Mouse (Mus musculus): Measurements from ENCODE around the gene Nckap1.
"Not testable (repeated sequence)": the region's sequence is repeated elsewhere in the genome, so short reads cannot be mapped to it uniquely, and the experiment has no call there.

Nckap1 gene

GRCm38 (mm10) chr2:80560773-80561172 lies 20.4 kb downstream of the Nckap1 start:
- DNase-seq (ENCODE audit: low read depth, low spot score): no peak

- no peak for DNase-seq (ENCODE audit: low read depth, low spot score)
Measured at GRCm38 (mm10) chr2:80559655-80560054, 21.5 kb downstream of the Nckap1 start.

GRCm38 (mm10) chr2:80554442-80554841 lies 26.7 kb downstream of the Nckap1 start:
- no peak for DNase-seq (ENCODE audit: low read depth, low spot score)

- DNase-seq (ENCODE audit: low read depth, low spot score): no peak
Measured at GRCm38 (mm10) chr2:80549704-80550103, 31.5 kb downstream of the Nckap1 start.

DNA sequence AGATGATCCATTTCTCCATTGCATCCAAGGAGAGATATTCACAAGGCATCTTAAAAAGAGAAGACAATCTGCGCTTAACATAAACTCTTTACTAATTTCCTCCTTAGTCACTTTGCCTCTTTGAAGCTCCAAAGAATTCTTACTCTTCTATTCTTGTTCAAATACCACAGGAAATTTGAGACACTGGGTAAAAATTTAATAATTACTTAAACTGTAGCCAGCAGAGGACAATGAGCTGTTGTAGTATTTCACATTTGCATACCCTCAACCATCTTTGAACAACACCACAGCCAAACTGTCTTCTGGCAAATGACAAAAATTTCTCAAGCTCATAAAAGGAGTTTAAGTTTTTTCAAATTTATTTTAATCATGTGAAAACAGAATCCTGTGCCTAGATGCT lies 33.3 kb downstream of the Nckap1 start:
- no peak for DNase-seq (ENCODE audit: low read depth, low spot score)

GRCm38 (mm10) chr2:80542801-80543200 lies 38.4 kb downstream of the Nckap1 start:
- DNase-seq (ENCODE audit: low read depth, low spot score): no peak

- no peak for DNase-seq (ENCODE audit: low read depth, low spot score)
Measured at GRCm38 (mm10) chr2:80537156-80537555, 44.0 kb downstream of the Nckap1 start.

- no peak for DNase-seq (ENCODE audit: low read depth, low spot score)
Measured at GRCm38 (mm10) chr2:80536608-80537007, 44.6 kb downstream of the Nckap1 start.

DNA sequence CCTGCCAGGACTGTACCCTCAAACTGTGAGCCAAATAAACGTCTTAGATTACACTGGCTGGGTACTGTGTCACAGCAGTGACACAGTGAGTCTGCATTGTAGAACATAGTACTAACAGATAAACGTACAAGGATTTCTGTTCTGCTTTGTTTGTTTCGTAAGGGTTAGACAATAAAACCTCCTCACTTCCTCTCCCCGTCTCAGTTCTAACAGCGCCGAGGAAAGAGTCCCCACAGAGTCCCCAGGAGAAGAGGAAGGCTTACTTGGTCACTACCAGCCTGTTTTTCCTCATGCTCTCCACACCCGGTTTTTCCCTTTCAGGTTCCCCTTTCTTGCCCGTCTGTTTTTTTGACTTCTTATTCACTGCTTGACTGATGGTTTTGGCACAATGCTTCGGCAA lies 56.9 kb downstream of the Nckap1 start:
- DNase-seq (ENCODE audit: low read depth, low spot score): no peak

DNA sequence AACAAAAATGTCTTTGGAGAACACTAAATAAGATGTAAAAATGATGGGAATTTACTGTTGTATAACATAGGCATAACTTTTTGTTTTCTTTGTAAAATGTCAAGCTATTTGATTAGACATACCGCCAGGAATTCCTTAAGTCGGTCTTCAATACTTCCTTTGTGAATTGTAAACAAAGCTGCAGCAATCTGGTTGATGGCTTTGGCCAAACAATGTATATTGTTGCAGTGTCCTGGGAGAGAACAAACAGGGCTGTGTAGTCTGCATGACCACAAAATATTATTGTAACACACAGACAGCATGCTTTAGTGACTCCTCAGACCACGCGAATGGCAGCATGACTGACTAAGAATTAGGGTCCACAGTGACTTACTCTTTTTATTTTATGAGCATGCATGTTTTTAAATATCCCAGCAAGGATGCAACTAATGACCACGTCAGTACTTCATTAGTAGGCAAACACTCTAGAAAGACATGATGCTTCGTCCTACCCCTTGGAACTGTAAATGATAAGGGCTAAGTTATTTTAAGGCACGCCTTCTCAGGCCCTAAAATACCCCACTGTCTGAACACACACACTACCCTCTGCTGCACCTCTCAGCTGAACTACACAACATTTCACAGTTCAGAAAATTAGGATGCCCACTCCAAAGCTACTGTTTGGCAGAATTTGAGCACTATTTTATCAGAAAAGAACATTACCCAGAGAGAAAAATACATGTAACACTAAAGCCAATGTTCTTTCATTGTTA lies 75.0 kb downstream of the Nckap1 start:
- DNase-seq (ENCODE audit: low read depth, low spot score): no peak

DNA sequence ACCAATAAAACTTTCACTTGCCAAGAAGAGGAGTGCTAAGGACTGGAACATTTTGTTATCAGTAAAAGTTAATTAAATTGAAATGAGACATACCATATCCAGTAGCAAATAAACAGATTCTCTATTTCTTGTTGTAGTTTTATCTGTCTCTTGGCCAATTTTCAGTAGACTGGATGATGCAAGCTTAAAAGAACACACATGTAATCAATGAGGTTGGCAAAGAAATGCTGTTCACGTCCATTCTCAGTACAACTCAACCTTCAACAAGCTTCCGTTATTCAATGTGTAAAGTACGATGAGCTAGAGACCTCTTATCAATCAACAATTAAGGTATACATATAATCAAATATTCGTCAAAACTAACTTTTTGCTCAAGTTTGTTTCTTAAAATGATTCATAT lies 79.0 kb downstream of the Nckap1 start:
- no peak for DNase-seq (ENCODE audit: low read depth, low spot score)

DNA sequence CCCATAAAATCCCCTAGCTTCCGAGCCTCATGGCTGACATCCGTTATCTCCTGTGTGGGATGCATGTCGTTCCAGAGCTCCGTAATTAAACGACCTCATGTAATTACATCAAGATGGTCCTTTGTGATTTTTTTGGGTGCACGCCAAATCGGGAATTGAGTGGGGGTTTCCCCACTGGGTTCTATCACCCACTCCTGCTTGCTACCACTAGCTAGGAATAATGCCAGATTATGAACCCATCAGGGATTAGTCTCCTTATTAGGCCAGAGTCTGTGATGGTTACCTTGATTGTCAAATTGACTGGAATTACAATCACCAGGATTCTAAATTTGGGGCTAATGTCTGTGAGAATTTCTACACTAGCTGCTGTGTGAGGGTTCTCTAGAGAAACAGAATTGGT lies 85.9 kb downstream of the Nckap1 start:
- not testable (repeated sequence) for DNase-seq (ENCODE audit: low read depth, low spot score)

- DNase-seq (ENCODE audit: low read depth, low spot score): peak; percentile 27
Measured at GRCm38 (mm10) chr2:80486851-80487250, 94.3 kb downstream of the Nckap1 start.

DNA sequence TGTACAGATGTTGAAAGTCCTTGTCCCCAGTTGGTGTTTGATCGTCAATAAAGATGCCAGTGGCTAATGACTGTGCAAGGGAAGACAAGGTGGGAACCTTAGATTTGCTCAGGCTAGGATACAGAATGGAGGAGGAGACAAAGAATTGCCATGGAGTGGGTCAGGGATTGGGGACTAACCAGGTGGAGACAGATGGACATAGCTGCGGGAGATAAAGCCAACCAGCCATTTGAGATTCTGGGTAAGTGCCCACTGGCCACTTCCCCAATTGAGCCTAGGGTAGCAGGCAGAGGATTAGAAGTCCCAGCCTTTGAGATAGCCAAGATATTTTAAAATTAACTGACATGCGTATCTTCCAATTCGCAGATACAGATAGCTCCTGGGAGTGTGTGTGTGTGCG lies 96.2 kb downstream of the Nckap1 start:
- DNase-seq (ENCODE audit: low read depth, low spot score): no peak

DNA sequence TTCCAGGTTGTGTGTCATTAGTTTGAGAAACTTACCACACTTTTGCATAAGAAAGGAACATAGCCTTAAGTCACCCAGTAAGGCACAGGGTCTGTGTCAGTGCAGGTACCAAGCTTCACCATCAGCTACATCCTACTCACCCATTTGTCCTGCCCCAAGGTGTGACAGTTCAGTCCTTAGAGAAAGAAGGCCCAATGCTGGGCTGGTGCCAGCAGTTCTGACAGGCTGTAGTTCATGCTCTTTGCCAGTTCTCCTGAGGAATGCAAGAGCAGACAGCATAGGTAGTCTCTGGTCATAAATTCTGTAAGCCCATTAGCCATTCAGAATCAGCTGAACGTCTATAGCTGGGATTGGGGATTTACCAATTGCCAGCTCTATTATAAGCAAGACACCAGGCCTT lies 105.3 kb downstream of the Nckap1 start:
- DNase-seq (ENCODE audit: low read depth, low spot score): no peak

DNA sequence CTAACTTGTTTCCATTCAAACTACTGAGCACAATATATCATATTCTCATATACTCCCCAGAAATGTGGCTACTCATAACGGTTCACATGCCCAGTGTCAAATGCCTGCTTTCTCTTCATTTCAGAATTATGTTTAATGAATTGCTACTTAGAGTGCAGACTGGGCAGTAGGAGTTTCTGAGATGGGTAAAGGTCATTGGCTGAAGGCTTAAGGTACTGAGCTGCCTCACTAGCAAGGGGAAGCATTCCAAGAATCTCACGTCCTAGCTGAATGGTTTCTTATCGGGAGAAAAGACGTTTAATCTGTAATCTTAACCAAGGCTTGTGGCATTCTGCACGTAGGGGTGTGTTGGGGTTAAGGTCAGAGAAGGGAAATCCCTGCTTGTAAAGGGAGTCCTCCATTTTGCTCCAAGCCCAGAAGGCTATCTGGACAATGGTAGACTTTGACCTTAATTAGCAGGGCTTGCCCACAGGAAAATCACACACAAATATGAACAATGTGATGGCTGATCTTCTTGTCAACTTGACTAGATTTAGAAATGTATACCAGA lies 106.9 kb downstream of the Nckap1 start:
- no peak for DNase-seq (ENCODE audit: low read depth, low spot score)

GRCm38 (mm10) chr2:80465991-80466821 lies 115.0 kb downstream of the Nckap1 start:
- no peak for DNase-seq (ENCODE audit: low read depth, low spot score)

GRCm38 (mm10) chr2:80461827-80462226 lies 119.4 kb downstream of the Nckap1 start:
- no peak for DNase-seq (ENCODE audit: low read depth, low spot score)

All from retina, postnatal 7 days (tissue).